Mouse (Mus musculus) liver, adult 2 months (tissue): ENCODE measurements at regions not wholly inside any gene's neighbourhood (a gene's known extent, or its start where the extent isn't known, plus 50 kb on each side); places are given as distances from the start of the nearest gene placed in this dataset.

Experiments used
- CTCF ChIP-seq: fragments of 200-500 bp; IDR thresholded peaks from 2 replicates; pipeline ENCODE4 v1.5.1; 2011; ENCODE audit warnings: low read depth, low read length, control low read depth
- POLR2A ChIP-seq: fragments of 200-500 bp; IDR thresholded peaks from 2 replicates; pipeline ENCODE4 v1.6.1; 2011; ENCODE audit warnings: low read length, control low read depth; ENCODE audit not compliant: insufficient read depth; ENCODE audit errors: extremely low read depth

- TF ChIP-seq CTCF: no peak
- TF ChIP-seq POLR2A: no peak
Observed at GRCm38 (mm10) chr1:88622356-88622755, 79.7 kb downstream of the Arl4c start.
